Mouse (Mus musculus): ENCODE measurements around the gene Ngrn.

DNA sequence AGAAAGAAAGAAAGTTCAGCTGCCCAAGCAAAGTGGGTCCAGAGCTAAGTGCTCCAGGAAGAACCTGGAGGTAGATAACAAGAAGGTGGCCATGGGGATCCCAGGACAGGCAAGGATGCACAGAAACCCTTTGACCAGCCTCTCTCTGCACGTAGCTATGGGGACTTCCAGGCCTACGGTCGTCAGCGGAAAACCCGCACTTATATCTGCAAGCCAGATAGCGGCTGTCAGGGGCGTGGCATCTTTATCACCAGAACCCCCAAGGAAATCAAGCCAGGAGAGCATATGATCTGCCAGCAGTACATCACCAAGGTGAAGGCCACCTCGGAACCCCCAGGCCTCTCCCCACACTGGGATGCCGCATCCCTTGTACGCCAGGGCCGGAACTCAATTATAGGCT is 8.1 kb upstream of the Ngrn start:
- TF ChIP-seq CTCF (conservative IDR thresholded peaks at IDR 0.05; ENCODE audit: insufficient read depth, insufficient read length, low read depth, low read length) (no peak), POLR2A (IDR thresholded peaks at IDR 0.05; ENCODE audit: low read depth, low read length) (no peak)
